Mouse (Mus musculus): ENCODE results near the gene Rdm1. TPM values are rescaled to one million over a fixed set of nuclear protein-coding genes. Genes with fewer than 3 reads are reported as not detected.

Rdm1 gene
- polyA plus RNA-seq, 1 experiment, result 13.7 TPM

GRCm38 (mm10) chr11:101675349-101675748, 48.4 kb downstream of the Rdm1 start:
- no peak for TF ChIP-seq CTCF (IDR thresholded peaks at IDR 0.05; ENCODE audit: borderline replicate concordance, extremely low read depth, insufficient read depth, insufficient read length)
- TF ChIP-seq POLR2A (IDR thresholded peaks at IDR 0.05; ENCODE audit: borderline replicate concordance, extremely low read depth, insufficient read depth, insufficient read length, poor library complexity, severe bottlenecking), result no peak
- no peak for DNase-seq (ENCODE audit: low read depth)

DNA sequence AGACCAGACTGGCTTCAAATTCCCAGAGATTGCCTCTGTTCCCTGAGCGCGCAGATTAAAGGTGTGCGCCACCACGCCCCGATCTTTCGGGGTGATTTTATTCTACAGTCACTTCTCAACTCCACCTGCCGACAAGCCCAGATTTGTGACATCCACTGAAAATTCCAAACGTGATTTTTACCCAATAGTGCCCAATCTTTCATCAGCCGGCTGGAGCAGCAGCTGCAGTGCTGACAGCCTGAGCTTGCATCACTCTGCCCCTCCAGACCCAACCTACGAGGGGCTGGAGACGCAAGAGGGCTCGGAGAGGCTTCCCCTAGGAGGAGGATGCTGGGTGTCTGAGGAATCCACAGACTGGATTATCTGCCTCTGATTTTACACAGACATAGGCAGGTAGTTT, 50.7 kb downstream of the Rdm1 start:
- no peak for DNase-seq (ENCODE audit: low read depth)
- TF ChIP-seq CTCF (IDR thresholded peaks at IDR 0.05; ENCODE audit: borderline replicate concordance, extremely low read depth, insufficient read depth, insufficient read length), result no peak
- no peak for TF ChIP-seq POLR2A (IDR thresholded peaks at IDR 0.05; ENCODE audit: borderline replicate concordance, extremely low read depth, insufficient read depth, insufficient read length, poor library complexity, severe bottlenecking)

- TF ChIP-seq POLR2A (IDR thresholded peaks at IDR 0.05; ENCODE audit: borderline replicate concordance, extremely low read depth, insufficient read depth, insufficient read length, poor library complexity, severe bottlenecking) (no peak), CTCF (IDR thresholded peaks at IDR 0.05; ENCODE audit: borderline replicate concordance, extremely low read depth, insufficient read depth, insufficient read length) (no peak)
- no peak for DNase-seq (ENCODE audit: low read depth)
Measured at GRCm38 (mm10) chr11:101678770-101679169, 51.8 kb downstream of the Rdm1 start.

- DNase-seq (ENCODE audit: low read depth), result no peak
- no peak for TF ChIP-seq POLR2A (IDR thresholded peaks at IDR 0.05; ENCODE audit: borderline replicate concordance, extremely low read depth, insufficient read depth, insufficient read length, poor library complexity, severe bottlenecking)
- TF ChIP-seq CTCF (IDR thresholded peaks at IDR 0.05; ENCODE audit: borderline replicate concordance, extremely low read depth, insufficient read depth, insufficient read length), result no peak
Measured at GRCm38 (mm10) chr11:101679907-101680306, 52.9 kb downstream of the Rdm1 start.

GRCm38 (mm10) chr11:101680634-101681325, 53.8 kb downstream of the Rdm1 start:
- peak; percentile 83 for DNase-seq (ENCODE audit: low read depth)

GRCm38 (mm10) chr11:101681968-101682367, 55.0 kb downstream of the Rdm1 start:
- DNase-seq (ENCODE audit: low read depth), result no peak
- no peak for TF ChIP-seq CTCF (IDR thresholded peaks at IDR 0.05; ENCODE audit: borderline replicate concordance, extremely low read depth, insufficient read depth, insufficient read length)
- TF ChIP-seq POLR2A (IDR thresholded peaks at IDR 0.05; ENCODE audit: borderline replicate concordance, extremely low read depth, insufficient read depth, insufficient read length, poor library complexity, severe bottlenecking), result no peak

More at GRCm38 (mm10) chr11:101680634-101681325, 53.8 kb downstream of the Rdm1 start:
- no peak for TF ChIP-seq POLR2A (IDR thresholded peaks at IDR 0.05; ENCODE audit: borderline replicate concordance, extremely low read depth, insufficient read depth, insufficient read length, poor library complexity, severe bottlenecking)
- no peak for TF ChIP-seq CTCF (IDR thresholded peaks at IDR 0.05; ENCODE audit: borderline replicate concordance, extremely low read depth, insufficient read depth, insufficient read length)

- TF ChIP-seq POLR2A (IDR thresholded peaks at IDR 0.05; ENCODE audit: borderline replicate concordance, extremely low read depth, insufficient read depth, insufficient read length, poor library complexity, severe bottlenecking) (no peak), CTCF (IDR thresholded peaks at IDR 0.05; ENCODE audit: borderline replicate concordance, extremely low read depth, insufficient read depth, insufficient read length) (no peak)
- no peak for DNase-seq (ENCODE audit: low read depth)
Measured at GRCm38 (mm10) chr11:101682410-101682960, 55.5 kb downstream of the Rdm1 start.

Other genes with a start within 250 kb of the Rdm1 start
- 51.3 and 53.6 TPM in 2 replicates for gene Aarsd1, start 209.6 kb upstream of the Rdm1 start, polyA plus RNA-seq (2012; rRNA removed)
- gene Gm27029, start 202.4 kb upstream of the Rdm1 start, polyA plus RNA-seq (2012; rRNA removed), result 3.6 and 3.9 TPM in 2 replicates
- gene Rundc1, start 202.1 kb upstream of the Rdm1 start, polyA plus RNA-seq (2012; rRNA removed), result 29.9 and 31.2 TPM in 2 replicates
- gene Ptges3l, start 201.9 kb upstream of the Rdm1 start, polyA plus RNA-seq (2012; rRNA removed), result 1.9 and 2.6 TPM in 2 replicates
- 836 and 1,059 TPM in 2 replicates for gene Rpl27, start 184.9 kb upstream of the Rdm1 start, polyA plus RNA-seq (2012; rRNA removed)
- 2.6 and 3.2 TPM in 2 replicates for gene Ifi35, start 178.8 kb upstream of the Rdm1 start, polyA plus RNA-seq (2012; rRNA removed)
- gene Rnd2, start 162.2 kb upstream of the Rdm1 start, polyA plus RNA-seq (2012; rRNA removed), result 139 and 205 TPM in 2 replicates
- 169 and 204 TPM in 2 replicates for gene Vat1, start 161.0 kb upstream of the Rdm1 start, polyA plus RNA-seq (2012; rRNA removed)
- gene Brca1, start 75.2 kb upstream of the Rdm1 start, polyA plus RNA-seq (2012; rRNA removed), result 4.1 and 5.5 TPM in 2 replicates
- gene Nbr1, start 75.0 kb upstream of the Rdm1 start, polyA plus RNA-seq (2012; rRNA removed), result 118 and 119 TPM in 2 replicates
- 3.6 and 5.3 TPM in 2 replicates for gene Tmem106a, start 45.0 kb upstream of the Rdm1 start, polyA plus RNA-seq (2012; rRNA removed)
- not detected in 2 replicates for gene Gm11634, start 27.9 kb upstream of the Rdm1 start, polyA plus RNA-seq (2012; rRNA removed)
- 18.9 and 42.0 TPM in 2 replicates for gene Arl4d, start 38.3 kb downstream of the Rdm1 start, polyA plus RNA-seq (2012; rRNA removed)
- gene Dhx8, start 105.7 kb downstream of the Rdm1 start, polyA plus RNA-seq (2012; rRNA removed), result 25.2 and 33.5 TPM in 2 replicates
- gene Etv4, start 158.2 kb downstream of the Rdm1 start, polyA plus RNA-seq (2012; rRNA removed), result 7.3 and 10.4 TPM in 2 replicates

Measured in brain, embryonic 14.5 days (tissue).